Mouse (Mus musculus) MEL (cell line): ENCODE measurements at regions not wholly inside any gene's neighbourhood (a gene's known extent, or its start where the extent isn't known, plus 50 kb on each side); places are given as distances from the start of the nearest gene placed in this dataset.

ENCODE experiments used
- DNase-seq: peaks from one replicate; pipeline ENCODE4 v3.0.0; 2011; ENCODE audit warnings: low read depth, low spot score
- H3K27ac ChIP-seq: 2 replicates; pipeline ENCODE4 v1.5.1; 2012; ENCODE audit warnings: low read depth, mild to moderate bottlenecking, control low read depth, low read length, moderate library complexity; ENCODE audit not compliant: control insufficient read depth
- H3K27me3 ChIP-seq, 2 experiments: fragments of 150-350 bp in 1 of 2; sonication (generic) in 1 of 2; 2 replicates each; pipeline ENCODE4 v1.6.1; 2012; ENCODE audit warnings: low read length in 2 of 2, mild to moderate bottlenecking in 2 of 2, improper control_type of control experiment in 1 of 2, moderate library complexity in 1 of 2; ENCODE audit not compliant: insufficient read depth in 2 of 2, control insufficient read depth in 1 of 2
- H3K36me3 ChIP-seq, 2 experiments: 2 replicates each; pipeline ENCODE4 v1.6.1; 2012 to 2014; ENCODE audit warnings: low read length in 2 of 2, improper control_type of control experiment in 1 of 2, inconsistent platforms in 1 of 2, mild to moderate bottlenecking in 1 of 2; ENCODE audit not compliant: insufficient read depth in 2 of 2, control insufficient read depth in 1 of 2
- H3K4me1 ChIP-seq, 2 experiments: fragments of 150-350 bp in 1 of 2; sonication (generic) in 1 of 2; 2 replicates each; pipeline ENCODE4 v1.6.1; 2012; ENCODE audit warnings: low read length in 2 of 2, improper control_type of control experiment in 1 of 2, mild to moderate bottlenecking in 1 of 2; ENCODE audit not compliant: insufficient read depth in 2 of 2, control insufficient read depth in 1 of 2
- H3K4me3 ChIP-seq, 2 experiments: fragments of 150-350 bp in 1 of 2; sonication (generic) in 1 of 2; 2 replicates each; pipeline ENCODE4 v1.5.1; 2012; ENCODE audit warnings: low read depth in 2 of 2, low read length in 2 of 2, mild to moderate bottlenecking in 2 of 2, moderate library complexity in 2 of 2, control low read depth in 1 of 2, improper control_type of control experiment in 1 of 2; ENCODE audit not compliant: control insufficient read depth in 1 of 2, insufficient read depth in 1 of 2
- H3K79me2 ChIP-seq: 2 replicates; pipeline ENCODE4 v1.6.1; 2012; ENCODE audit warnings: mild to moderate bottlenecking, low read length, moderate library complexity; ENCODE audit not compliant: control insufficient read depth, poor library complexity, insufficient read depth
- H3K9ac ChIP-seq: 2 replicates; pipeline ENCODE4 v1.6.1; 2012; ENCODE audit warnings: low read depth, mild to moderate bottlenecking, control low read depth, low read length, moderate library complexity; ENCODE audit not compliant: control insufficient read depth, poor library complexity, severe bottlenecking
- H3K9me3 ChIP-seq: fragments of 150-350 bp; sonication (generic); replicated peaks from 2 replicates; pipeline ENCODE4 v1.6.1; 2012; ENCODE audit warnings: mild to moderate bottlenecking, low read length, improper control_type of control experiment, moderate library complexity; ENCODE audit not compliant: insufficient read depth
- BHLHE40 ChIP-seq: IDR thresholded peaks from 2 replicates; pipeline ENCODE4 v1.6.1; 2012; ENCODE audit warnings: low read depth, mild to moderate bottlenecking, inconsistent platforms, low read length, improper control_type of control experiment, borderline replicate concordance
- CHD1 ChIP-seq: IDR thresholded peaks from 2 replicates; pipeline ENCODE4 v1.6.1; 2012; ENCODE audit warnings: low read depth, mild to moderate bottlenecking, inconsistent platforms, low read length, improper control_type of control experiment
- CHD2 ChIP-seq: IDR thresholded peaks from 2 replicates; pipeline ENCODE4 v1.6.1; 2011; ENCODE audit warnings: low read length, improper control_type of control experiment
- CTCF ChIP-seq, 3 experiments: IDR thresholded peaks in 2 of 3; conservative IDR thresholded peaks in 1 of 3; 2 replicates each; pipeline ENCODE4 v1.5.1; 2011 to 2012; ENCODE audit warnings: low read length in 3 of 3, low read depth in 2 of 3, mild to moderate bottlenecking in 2 of 3, improper control_type of control experiment in 1 of 3, inconsistent platforms in 1 of 3, mixed read lengths in 1 of 3, moderate library complexity in 1 of 3; ENCODE audit not compliant: control insufficient read depth in 1 of 3, insufficient read depth in 1 of 3, poor library complexity in 1 of 3, severe bottlenecking in 1 of 3
- EP300 ChIP-seq, 2 experiments: IDR thresholded peaks; 2 replicates each; pipeline ENCODE4 v1.6.1; 2011; ENCODE audit warnings: improper control_type of control experiment in 2 of 2, low read length in 2 of 2, low read depth in 1 of 2, mild to moderate bottlenecking in 1 of 2
- ETS1 ChIP-seq: IDR thresholded peaks from 2 replicates; pipeline ENCODE4 v1.6.1; 2012; ENCODE audit warnings: low read depth, mild to moderate bottlenecking, inconsistent platforms, low read length, improper control_type of control experiment, moderate library complexity
- GABPA ChIP-seq: IDR thresholded peaks from 2 replicates; pipeline ENCODE4 v1.6.1; 2012; ENCODE audit warnings: low read depth, mild to moderate bottlenecking, inconsistent platforms, low read length, improper control_type of control experiment, moderate library complexity
- GATA1 ChIP-seq: IDR thresholded peaks from 2 replicates; pipeline ENCODE4 v1.6.1; 2011; ENCODE audit warnings: low read depth, low read length, improper control_type of control experiment
- JUND ChIP-seq: IDR thresholded peaks from 2 replicates; pipeline ENCODE4 v1.6.1; 2011; ENCODE audit warnings: low read depth, mild to moderate bottlenecking, improper control_type of control experiment, low read length
- MAFK ChIP-seq: IDR thresholded peaks from 2 replicates; pipeline ENCODE4 v1.6.1; 2011; ENCODE audit warnings: low read depth, mild to moderate bottlenecking, low read length, improper control_type of control experiment, borderline replicate concordance
- MEF2A ChIP-seq: IDR thresholded peaks from 2 replicates; pipeline ENCODE4 v1.6.1; 2014; ENCODE audit warnings: low read depth, mild to moderate bottlenecking, inconsistent platforms, low read length, improper control_type of control experiment; ENCODE audit not compliant: poor library complexity, insufficient replicate concordance, severe bottlenecking; ENCODE audit errors: extremely low read depth
- MXI1 ChIP-seq: IDR thresholded peaks from 2 replicates; pipeline ENCODE4 v1.6.1; 2011; ENCODE audit warnings: mild to moderate bottlenecking, low read depth, low read length, improper control_type of control experiment
- RAD21 ChIP-seq: IDR thresholded peaks from 2 replicates; pipeline ENCODE4 v1.6.1; 2011; ENCODE audit warnings: mild to moderate bottlenecking, low read depth, low read length, improper control_type of control experiment
- RCOR1 ChIP-seq: IDR thresholded peaks from 2 replicates; pipeline ENCODE4 v1.6.1; 2012; ENCODE audit warnings: low read depth, mild to moderate bottlenecking, inconsistent platforms, low read length, improper control_type of control experiment
- SIN3A ChIP-seq: IDR thresholded peaks from 2 replicates; pipeline ENCODE4 v1.6.1; 2012; ENCODE audit warnings: low read length, improper control_type of control experiment, inconsistent platforms
- SMC3 ChIP-seq: IDR thresholded peaks from 2 replicates; pipeline ENCODE4 v1.6.1; 2011; ENCODE audit warnings: low read depth, low read length, improper control_type of control experiment
- TAL1 ChIP-seq: IDR thresholded peaks from 2 replicates; pipeline ENCODE4 v1.6.1; 2012; ENCODE audit warnings: mild to moderate bottlenecking, inconsistent platforms, low read length, moderate library complexity, mixed read lengths
- TBP ChIP-seq: IDR thresholded peaks from 2 replicates; pipeline ENCODE4 v1.8.0; 2011; ENCODE audit warnings: low read depth, low read length, improper control_type of control experiment
- UBTF ChIP-seq: IDR thresholded peaks from 2 replicates; pipeline ENCODE4 v1.6.1; 2012; ENCODE audit warnings: low read depth, mild to moderate bottlenecking, inconsistent platforms, low read length, improper control_type of control experiment, moderate library complexity, borderline replicate concordance; ENCODE audit not compliant: insufficient read depth
- USF2 ChIP-seq, 2 experiments: IDR thresholded peaks; 2 replicates each; pipeline ENCODE4 v1.6.1; 2011 to 2012; ENCODE audit warnings: improper control_type of control experiment in 2 of 2, low read length in 2 of 2, borderline replicate concordance in 1 of 2, inconsistent platforms in 1 of 2, low read depth in 1 of 2, mild to moderate bottlenecking in 1 of 2; ENCODE audit not compliant: insufficient read depth in 1 of 2
- ZKSCAN1 ChIP-seq: IDR thresholded peaks from 2 replicates; pipeline ENCODE4 v1.6.1; 2012; ENCODE audit warnings: low read depth, mild to moderate bottlenecking, inconsistent platforms, low read length, improper control_type of control experiment, moderate library complexity
- ZMIZ1 ChIP-seq: IDR thresholded peaks from 2 replicates; pipeline ENCODE4 v1.6.1; 2012; ENCODE audit warnings: low read depth, mild to moderate bottlenecking, inconsistent platforms, low read length, improper control_type of control experiment, moderate library complexity
- ZNF384 ChIP-seq: IDR thresholded peaks from 2 replicates; pipeline ENCODE4 v1.6.1; 2012; ENCODE audit warnings: low read depth, mild to moderate bottlenecking, inconsistent platforms, low read length, improper control_type of control experiment

- Histone ChIP-seq H3K4me3 (no peak overlapping the region), H3K9me3 (no peaks in the 10 kb centered on the region), H3K27me3 (no peaks in the 10 kb centered on the region), H3K9ac (no peak overlapping the region), H3K79me2 (no peaks in the 10 kb centered on the region), H3K4me1 (no peaks in the 10 kb centered on the region), H3K36me3 (no peaks in the 10 kb centered on the region), H3K27ac (no peak overlapping the region)
- peak; percentile 4 for DNase-seq
- TF ChIP-seq MEF2A (no peak), RAD21 (peak; percentile 3; the same call in 1 of the 2 replicates), BHLHE40 (no peak), SMC3 (peak; percentile 24; the same call in 1 of the 2 replicates), ZMIZ1 (no peak), TAL1 (no peak), CTCF (IDR thresholded peaks at IDR 0.05 in 2 of 3, conservative IDR thresholded peaks at IDR 0.05 in 1 of 3; ENCODE audit: control insufficient read depth in 1 of 3, insufficient read depth in 1 of 3, low read depth in 2 of 3, low read length in 3 of 3, poor library complexity in 1 of 3, severe bottlenecking in 1 of 3) (peak in 1 of 3 experiments; percentile 35; a peak in 2 of 6 replicates)
These were observed 123.7 kb upstream of the Got2 start for GRCm38 (mm10) chr8:96012002-96012401.

GRCm38 (mm10) chr8:95991826-95992463 is 103.6 kb upstream of the Got2 start:
- Histone ChIP-seq H3K36me3 (no peaks in the 10 kb centered on the region), H3K27me3 (no peaks in the 10 kb centered on the region; a peak in 1 of 4 replicates), H3K4me3 (no peak overlapping the region), H3K79me2 (no peaks in the 10 kb centered on the region), H3K9me3 (no peaks in the 10 kb centered on the region), H3K9ac (no peak overlapping the region), H3K27ac (no peak overlapping the region), H3K4me1 (no peaks in the 10 kb centered on the region)
- DNase-seq: no peak
- no peak for TF ChIP-seq BHLHE40
- no peak for TF ChIP-seq USF2 (IDR thresholded peaks at IDR 0.05; ENCODE audit: borderline replicate concordance in 1 of 2, insufficient read depth in 1 of 2, low read depth in 1 of 2, low read length in 2 of 2)
- no peak for TF ChIP-seq CTCF (IDR thresholded peaks at IDR 0.05 in 2 of 3, conservative IDR thresholded peaks at IDR 0.05 in 1 of 3; ENCODE audit: control insufficient read depth in 1 of 3, insufficient read depth in 1 of 3, low read depth in 2 of 3, low read length in 3 of 3, poor library complexity in 1 of 3, severe bottlenecking in 1 of 3)
- no peak for TF ChIP-seq ZKSCAN1
- TF ChIP-seq ZNF384: no peak
- TF ChIP-seq RCOR1: no peak
- TF ChIP-seq GATA1: no peak
- no peak for TF ChIP-seq SIN3A
- no peak for TF ChIP-seq ETS1
- TF ChIP-seq CHD1: no peak
- no peak for TF ChIP-seq MXI1
- TF ChIP-seq UBTF: no peak
- no peak for TF ChIP-seq TBP
- no peak for TF ChIP-seq SMC3
- no peak for TF ChIP-seq MEF2A
- no peak for TF ChIP-seq EP300 (IDR thresholded peaks at IDR 0.05; ENCODE audit: low read depth in 1 of 2, low read length in 2 of 2)
- no peak for TF ChIP-seq MAFK
- no peak for TF ChIP-seq CHD2
- no peak for TF ChIP-seq JUND
- TF ChIP-seq GABPA: no peak
